Mouse (Mus musculus) MEL (cell line): ENCODE data around the gene Gm11037. TPM values are rescaled to one million over a fixed set of nuclear protein-coding genes. Genes with fewer than 3 reads are reported as not detected.

ENCODE experiments used
- DNase-seq: peaks from one replicate; pipeline ENCODE4 v3.0.0; 2011; ENCODE audit warnings: low read depth, low spot score
- H3K27ac ChIP-seq: 2 replicates; pipeline ENCODE4 v1.5.1; 2012; ENCODE audit warnings: low read depth, mild to moderate bottlenecking, control low read depth, low read length, moderate library complexity; ENCODE audit not compliant: control insufficient read depth
- H3K27me3 ChIP-seq, 2 experiments: fragments of 150-350 bp in 1 of 2; sonication (generic) in 1 of 2; 2 replicates each; pipeline ENCODE4 v1.6.1; 2012; ENCODE audit warnings: low read length in 2 of 2, mild to moderate bottlenecking in 2 of 2, improper control_type of control experiment in 1 of 2, moderate library complexity in 1 of 2; ENCODE audit not compliant: insufficient read depth in 2 of 2, control insufficient read depth in 1 of 2
- H3K36me3 ChIP-seq, 2 experiments: 2 replicates each; pipeline ENCODE4 v1.6.1; 2012 to 2014; ENCODE audit warnings: low read length in 2 of 2, improper control_type of control experiment in 1 of 2, inconsistent platforms in 1 of 2, mild to moderate bottlenecking in 1 of 2; ENCODE audit not compliant: insufficient read depth in 2 of 2, control insufficient read depth in 1 of 2
- H3K4me1 ChIP-seq, 2 experiments: fragments of 150-350 bp in 1 of 2; sonication (generic) in 1 of 2; 2 replicates each; pipeline ENCODE4 v1.6.1; 2012; ENCODE audit warnings: low read length in 2 of 2, improper control_type of control experiment in 1 of 2, mild to moderate bottlenecking in 1 of 2; ENCODE audit not compliant: insufficient read depth in 2 of 2, control insufficient read depth in 1 of 2
- H3K4me3 ChIP-seq, 2 experiments: fragments of 150-350 bp in 1 of 2; sonication (generic) in 1 of 2; 2 replicates each; pipeline ENCODE4 v1.5.1; 2012; ENCODE audit warnings: low read depth in 2 of 2, low read length in 2 of 2, mild to moderate bottlenecking in 2 of 2, moderate library complexity in 2 of 2, control low read depth in 1 of 2, improper control_type of control experiment in 1 of 2; ENCODE audit not compliant: control insufficient read depth in 1 of 2, insufficient read depth in 1 of 2
- H3K79me2 ChIP-seq: 2 replicates; pipeline ENCODE4 v1.6.1; 2012; ENCODE audit warnings: mild to moderate bottlenecking, low read length, moderate library complexity; ENCODE audit not compliant: control insufficient read depth, poor library complexity, insufficient read depth
- H3K9ac ChIP-seq: 2 replicates; pipeline ENCODE4 v1.6.1; 2012; ENCODE audit warnings: low read depth, mild to moderate bottlenecking, control low read depth, low read length, moderate library complexity; ENCODE audit not compliant: control insufficient read depth, poor library complexity, severe bottlenecking
- H3K9me3 ChIP-seq: fragments of 150-350 bp; sonication (generic); replicated peaks from 2 replicates; pipeline ENCODE4 v1.6.1; 2012; ENCODE audit warnings: mild to moderate bottlenecking, low read length, improper control_type of control experiment, moderate library complexity; ENCODE audit not compliant: insufficient read depth
- BHLHE40 ChIP-seq: IDR thresholded peaks from 2 replicates; pipeline ENCODE4 v1.6.1; 2012; ENCODE audit warnings: low read depth, mild to moderate bottlenecking, inconsistent platforms, low read length, improper control_type of control experiment, borderline replicate concordance
- CTCF ChIP-seq, 3 experiments: IDR thresholded peaks in 2 of 3; conservative IDR thresholded peaks in 1 of 3; 2 replicates each; pipeline ENCODE4 v1.5.1; 2011 to 2012; ENCODE audit warnings: low read length in 3 of 3, low read depth in 2 of 3, mild to moderate bottlenecking in 2 of 3, improper control_type of control experiment in 1 of 3, inconsistent platforms in 1 of 3, mixed read lengths in 1 of 3, moderate library complexity in 1 of 3; ENCODE audit not compliant: control insufficient read depth in 1 of 3, insufficient read depth in 1 of 3, poor library complexity in 1 of 3, severe bottlenecking in 1 of 3
- ELF1 ChIP-seq: IDR thresholded peaks from 2 replicates; pipeline ENCODE4 v1.6.1; 2014; ENCODE audit warnings: low read depth, mild to moderate bottlenecking, inconsistent platforms, low read length, improper control_type of control experiment, moderate library complexity
- GABPA ChIP-seq: IDR thresholded peaks from 2 replicates; pipeline ENCODE4 v1.6.1; 2012; ENCODE audit warnings: low read depth, mild to moderate bottlenecking, inconsistent platforms, low read length, improper control_type of control experiment, moderate library complexity
- GATA1 ChIP-seq: IDR thresholded peaks from 2 replicates; pipeline ENCODE4 v1.6.1; 2011; ENCODE audit warnings: low read depth, low read length, improper control_type of control experiment
- HCFC1 ChIP-seq: IDR thresholded peaks from 2 replicates; pipeline ENCODE4 v1.6.1; 2012; ENCODE audit warnings: low read depth, mild to moderate bottlenecking, inconsistent platforms, low read length, improper control_type of control experiment, moderate library complexity
- KAT2A ChIP-seq: conservative IDR thresholded peaks from 2 replicates; pipeline ENCODE4 v1.6.1; 2012; ENCODE audit warnings: low read depth, low read length, improper control_type of control experiment, inconsistent platforms
- MAFK ChIP-seq: IDR thresholded peaks from 2 replicates; pipeline ENCODE4 v1.6.1; 2011; ENCODE audit warnings: low read depth, mild to moderate bottlenecking, low read length, improper control_type of control experiment, borderline replicate concordance
- MAX ChIP-seq: IDR thresholded peaks from 2 replicates; pipeline ENCODE4 v1.6.1; 2011; ENCODE audit warnings: low read length, improper control_type of control experiment
- MEF2A ChIP-seq: IDR thresholded peaks from 2 replicates; pipeline ENCODE4 v1.6.1; 2014; ENCODE audit warnings: low read depth, mild to moderate bottlenecking, inconsistent platforms, low read length, improper control_type of control experiment; ENCODE audit not compliant: poor library complexity, insufficient replicate concordance, severe bottlenecking; ENCODE audit errors: extremely low read depth
- MXI1 ChIP-seq: IDR thresholded peaks from 2 replicates; pipeline ENCODE4 v1.6.1; 2011; ENCODE audit warnings: mild to moderate bottlenecking, low read depth, low read length, improper control_type of control experiment
- MYB ChIP-seq: IDR thresholded peaks from 2 replicates; pipeline ENCODE4 v1.6.1; 2011; ENCODE audit warnings: mild to moderate bottlenecking, low read depth, low read length, improper control_type of control experiment
- MYC ChIP-seq: IDR thresholded peaks from 2 replicates; pipeline ENCODE4 v1.6.1; 2011; ENCODE audit warnings: low read depth, mild to moderate bottlenecking, low read length, improper control_type of control experiment, moderate library complexity
- NRF1 ChIP-seq: IDR thresholded peaks from 2 replicates; pipeline ENCODE4 v1.6.1; 2014; ENCODE audit warnings: low read depth, mild to moderate bottlenecking, inconsistent platforms, low read length, improper control_type of control experiment, moderate library complexity; ENCODE audit not compliant: poor library complexity, insufficient read depth, severe bottlenecking
- POLR2A ChIP-seq, 2 experiments: IDR thresholded peaks; 2 replicates each; pipeline ENCODE4 v1.6.1; 2011 to 2012; ENCODE audit warnings: low read length in 2 of 2, mild to moderate bottlenecking in 2 of 2, control low read depth in 1 of 2, improper control_type of control experiment in 1 of 2, low read depth in 1 of 2, moderate library complexity in 1 of 2; ENCODE audit not compliant: control insufficient read depth in 1 of 2, insufficient read depth in 1 of 2, poor library complexity in 1 of 2
- RCOR1 ChIP-seq: IDR thresholded peaks from 2 replicates; pipeline ENCODE4 v1.6.1; 2012; ENCODE audit warnings: low read depth, mild to moderate bottlenecking, inconsistent platforms, low read length, improper control_type of control experiment
- SMC3 ChIP-seq: IDR thresholded peaks from 2 replicates; pipeline ENCODE4 v1.6.1; 2011; ENCODE audit warnings: low read depth, low read length, improper control_type of control experiment
- TBP ChIP-seq: IDR thresholded peaks from 2 replicates; pipeline ENCODE4 v1.8.0; 2011; ENCODE audit warnings: low read depth, low read length, improper control_type of control experiment
- UBTF ChIP-seq: IDR thresholded peaks from 2 replicates; pipeline ENCODE4 v1.6.1; 2012; ENCODE audit warnings: low read depth, mild to moderate bottlenecking, inconsistent platforms, low read length, improper control_type of control experiment, moderate library complexity, borderline replicate concordance; ENCODE audit not compliant: insufficient read depth
- USF1 ChIP-seq: IDR thresholded peaks from 2 replicates; pipeline ENCODE4 v1.6.1; 2014; ENCODE audit warnings: low read depth, mild to moderate bottlenecking, inconsistent platforms, low read length, improper control_type of control experiment, moderate library complexity
- ZMIZ1 ChIP-seq: IDR thresholded peaks from 2 replicates; pipeline ENCODE4 v1.6.1; 2012; ENCODE audit warnings: low read depth, mild to moderate bottlenecking, inconsistent platforms, low read length, improper control_type of control experiment, moderate library complexity
- polyA plus RNA-seq, 2 experiments: library from polyadenylated mRNA; stranded (reverse) in 1 of 2; unstranded in 1 of 2; fragments of >175 nt in 1 of 2; fragments of >200 nt in 1 of 2; gene quantifications; 2 replicates each; pipeline versions ENCODE4 v1.2.1 to v1.2.4; 2012; ENCODE audit warnings: low replicate concordance in 2 of 2, low read depth in 1 of 2; ENCODE audit not compliant: insufficient read length in 2 of 2, insufficient read depth in 1 of 2, missing spikeins in 1 of 2
- total RNA-seq: library from RNA; depleted of rRNA; stranded (reverse); fragments of 300-350 nt; gene quantifications from 2 replicates; pipeline ENCODE4 v1.2.3, GENCODE M21; 2012

The Gm11037 gene
- total and polyA plus RNA-seq, 3 experiments = not detected

- H3K4me1 ChIP-seq = peaks cover 5 to 15% of the 10 kb centered on the region in 2 experiments
- H3K79me2 ChIP-seq = no peaks in the 10 kb centered on the region
- H3K27ac ChIP-seq = no peak overlapping the region
- H3K4me3 ChIP-seq = no peak overlapping the region
- no peaks in the 10 kb centered on the region for H3K9me3 ChIP-seq
- peaks cover 0 to 2% of the 10 kb centered on the region in 2 experiments; a peak in 1 of 4 replicates for H3K36me3 ChIP-seq
- no peak for DNase-seq
- H3K9ac ChIP-seq = no peak overlapping the region
- peaks cover 0 to under 1% of the 10 kb centered on the region in 2 experiments; a peak in 1 of 4 replicates for H3K27me3 ChIP-seq
- TF ChIP-seq HCFC1 (no peak), MXI1 (no peak), MEF2A (no peak), MAX (no peak), TBP (no peak)
Measured at GRCm38 (mm10) chr2:131130849-131131248, 2.4 kb upstream of the Gm11037 start.

GRCm38 (mm10) chr2:131132111-131132888 lies 997 bp upstream of the Gm11037 start:
- TF ChIP-seq SMC3 = no peak
- TF ChIP-seq BHLHE40 = no peak
- no peak for TF ChIP-seq RCOR1
- TF ChIP-seq, all 39 proteins: peak for 0
- no peak for DNase-seq
- Histone ChIP-seq H3K4me3 (no peak overlapping the region), H3K9me3 (no peaks in the 10 kb centered on the region), H3K36me3 (peaks cover 0 to 9% of the 10 kb centered on the region in 2 experiments; a peak in 2 of 4 replicates), H3K79me2 (no peaks in the 10 kb centered on the region), H3K9ac (no peak overlapping the region), H3K4me1 (peaks cover 15 to 26% of the 10 kb centered on the region in 2 experiments), H3K27ac (no peak overlapping the region), H3K27me3 (no peaks in the 10 kb centered on the region)

- Histone ChIP-seq H3K27ac (no peak overlapping the region), H3K4me3 (no peak overlapping the region), H3K4me1 (peaks cover 15 to 22% of the 10 kb centered on the region in 2 experiments), H3K36me3 (peaks cover 0 to 9% of the 10 kb centered on the region in 2 experiments; a peak in 2 of 4 replicates), H3K9ac (no peak overlapping the region), H3K9me3 (no peaks in the 10 kb centered on the region), H3K79me2 (no peaks in the 10 kb centered on the region), H3K27me3 (no peaks in the 10 kb centered on the region)
- TF ChIP-seq MYB (no peak), KAT2A (no peak), POLR2A (IDR thresholded peaks at IDR 0.05; ENCODE audit: control insufficient read depth in 1 of 2, insufficient read depth in 1 of 2, low read depth in 1 of 2, low read length in 2 of 2, poor library complexity in 1 of 2) (no peak), CTCF (IDR thresholded peaks at IDR 0.05 in 2 of 3, conservative IDR thresholded peaks at IDR 0.05 in 1 of 3; ENCODE audit: control insufficient read depth in 1 of 3, insufficient read depth in 1 of 3, low read depth in 2 of 3, low read length in 3 of 3, poor library complexity in 1 of 3, severe bottlenecking in 1 of 3) (no peak), MEF2A (no peak), MAFK (no peak), USF1 (no peak), MYC (no peak), BHLHE40 (no peak), ELF1 (no peak), GABPA (no peak), RCOR1 (no peak), UBTF (no peak), NRF1 (no peak), ZMIZ1 (no peak), MXI1 (no peak), GATA1 (no peak), TBP (no peak)
- DNase-seq = no peak
Measured at GRCm38 (mm10) chr2:131134381-131134780, 1.1 kb downstream of the Gm11037 start.
